Mouse (Mus musculus) olfactory bulb, adult 2 months (tissue): ENCODE measurements around the gene Ngdn.

Experiments
- CTCF ChIP-seq: fragments of 200-500 bp; IDR thresholded peaks from 2 replicates; pipeline ENCODE4 v1.5.1; 2012; ENCODE audit warnings: low read depth, mild to moderate bottlenecking, low read length, moderate library complexity; ENCODE audit not compliant: insufficient read depth
- POLR2A ChIP-seq: fragments of 200-500 bp; IDR thresholded peaks from 2 replicates; pipeline ENCODE4 v1.6.1; 2012; ENCODE audit warnings: mild to moderate bottlenecking, low read depth, low read length, moderate library complexity; ENCODE audit not compliant: insufficient read depth

GRCm38 (mm10) chr14:55027653-55028052 lies 12.4 kb downstream of the Ngdn start:
- TF ChIP-seq CTCF (no peak), POLR2A (no peak)
